Mouse (Mus musculus) bone marrow macrophage, adult 2 months (primary cell): ENCODE results near the gene Klhl23.

Experiments used
- CTCF ChIP-seq: IDR thresholded peaks from 2 replicates; pipeline ENCODE4 v1.5.1; 2012; ENCODE audit warnings: low read depth, mild to moderate bottlenecking, low read length, moderate library complexity
- POLR2A ChIP-seq: IDR thresholded peaks from 2 replicates; pipeline ENCODE4 v1.6.1; 2012; ENCODE audit warnings: mild to moderate bottlenecking, low read depth, low read length, borderline replicate concordance

DNA sequence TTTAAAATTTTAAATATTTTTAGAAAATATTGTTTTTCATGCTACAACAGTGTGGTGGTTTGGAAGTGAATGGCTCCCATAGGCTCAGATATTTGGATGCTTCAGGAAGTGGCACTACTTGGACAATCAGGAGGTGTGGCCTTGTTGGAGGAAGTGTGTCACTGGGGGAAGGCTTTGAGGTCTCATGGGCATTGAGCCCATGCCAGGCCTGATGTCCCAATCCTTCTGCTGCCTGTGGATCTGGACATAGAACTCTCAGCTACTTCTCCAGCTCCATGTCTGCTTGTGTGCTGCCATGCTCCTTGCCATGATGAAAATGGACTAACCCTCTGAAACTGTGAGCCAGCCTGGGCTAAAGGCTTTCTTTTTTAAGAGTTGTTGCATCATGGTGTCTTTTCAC, 17.0 kb downstream of the Klhl23 start:
- no peak for TF ChIP-seq CTCF
- no peak for TF ChIP-seq POLR2A
